Mouse (Mus musculus): ENCODE data around the gene St3gal5.

- no peak for TF ChIP-seq EP300 (IDR thresholded peaks at IDR 0.05; ENCODE audit: low read depth)
- no peak for TF ChIP-seq CTCF (IDR thresholded peaks at IDR 0.05; ENCODE audit: low read depth)
Observed at GRCm38 (mm10) chr6:72087402-72087801, 10.0 kb upstream of the St3gal5 start.
